Mouse (Mus musculus): Measurements from ENCODE around the gene Tbxas1.
A peak's percentile ranks its signal among the peaks of the same experiment; 100 is the strongest.

Gene Tbxas1

DNA sequence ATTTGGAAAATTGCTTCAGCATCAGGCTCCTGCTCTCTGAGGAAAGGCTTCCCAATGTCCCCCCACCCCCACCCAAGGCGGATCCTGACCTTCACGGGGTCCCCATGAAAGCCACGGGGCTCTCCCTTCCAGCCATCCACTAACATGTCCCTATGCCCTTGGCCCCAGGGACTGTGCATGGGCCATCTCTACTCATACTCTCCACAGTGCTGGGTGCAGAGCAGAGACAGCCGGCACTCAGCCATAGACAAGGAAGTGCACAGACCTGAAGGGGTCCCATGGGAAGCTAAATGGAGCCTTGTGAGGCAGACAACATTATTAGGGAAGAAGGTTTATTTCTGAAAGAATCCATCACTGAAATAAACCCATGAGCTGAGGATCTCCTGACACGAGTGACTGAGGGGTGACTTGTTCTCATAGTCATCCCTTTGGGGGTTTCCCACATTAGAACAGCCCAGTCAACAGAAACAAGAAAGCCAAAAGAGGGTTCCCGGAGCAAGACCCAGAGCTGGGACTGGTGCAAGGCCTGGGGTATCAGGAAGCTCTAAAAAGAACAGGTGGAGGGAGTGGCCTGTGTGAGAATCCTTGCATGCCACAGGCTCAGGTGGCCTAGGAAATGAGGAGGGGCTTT is 179.8 kb downstream of the Tbxas1 start:
- DNase-seq = no peak

DNA sequence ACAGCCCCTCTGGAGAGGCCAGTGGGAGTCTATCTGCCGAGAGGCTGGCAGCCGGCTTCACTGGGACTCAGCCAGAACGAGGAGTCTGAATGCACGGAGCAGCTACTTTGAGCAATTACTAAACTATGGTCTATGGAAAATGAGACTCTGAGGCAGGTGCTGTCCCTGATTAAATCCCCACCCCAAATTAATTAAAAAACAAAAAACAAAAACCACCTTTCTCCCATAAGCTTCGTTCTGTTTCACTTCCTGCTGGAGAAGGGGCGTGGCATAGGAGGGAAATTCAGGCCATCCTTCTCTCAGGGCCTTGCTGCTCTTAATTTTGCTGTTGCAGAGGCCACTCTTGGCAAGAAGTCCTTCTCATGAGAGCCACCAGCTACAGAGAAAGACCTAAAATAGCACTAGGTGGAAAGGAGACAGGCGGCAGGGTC is 180.6 kb downstream of the Tbxas1 start:
- DNase-seq = no peak

DNA sequence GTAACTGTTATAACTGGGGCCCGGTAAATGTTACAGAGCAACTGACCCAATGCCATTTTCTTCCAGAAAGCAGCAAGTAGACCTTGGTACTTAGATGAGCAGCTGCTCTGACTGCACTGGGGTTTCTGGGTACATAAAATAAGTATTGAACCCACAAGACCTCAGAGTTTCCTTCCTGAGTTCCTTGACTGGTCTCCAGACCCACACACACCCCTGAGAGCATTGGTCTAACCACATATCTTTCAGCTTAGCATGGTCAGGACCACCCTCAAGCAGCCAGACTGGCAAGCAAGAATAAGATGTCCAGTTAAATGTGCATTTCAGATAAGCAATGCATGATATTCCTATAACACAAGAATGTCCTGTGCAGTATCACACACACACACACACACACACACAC is 182.0 kb downstream of the Tbxas1 start:
- DNase-seq = no peak

DNA sequence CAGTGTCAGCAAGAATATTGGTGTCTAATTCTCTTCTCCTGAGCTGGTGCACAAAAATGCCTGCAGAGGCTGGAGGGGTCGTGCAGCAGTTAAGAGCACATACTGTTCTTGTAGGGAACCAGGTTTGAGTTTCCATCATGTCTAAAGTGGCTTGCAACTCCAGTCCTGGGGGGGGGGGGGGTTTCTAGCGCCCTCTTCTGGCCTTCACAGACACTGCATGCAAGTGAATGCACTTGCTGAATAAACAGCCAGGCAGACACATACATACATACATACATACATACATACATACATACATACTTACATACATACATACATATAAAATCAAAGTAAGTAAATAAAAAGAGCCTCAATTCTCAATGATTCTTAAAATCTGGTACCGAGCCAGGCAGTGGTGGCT is 183.2 kb downstream of the Tbxas1 start:
- no peak for DNase-seq

DNA sequence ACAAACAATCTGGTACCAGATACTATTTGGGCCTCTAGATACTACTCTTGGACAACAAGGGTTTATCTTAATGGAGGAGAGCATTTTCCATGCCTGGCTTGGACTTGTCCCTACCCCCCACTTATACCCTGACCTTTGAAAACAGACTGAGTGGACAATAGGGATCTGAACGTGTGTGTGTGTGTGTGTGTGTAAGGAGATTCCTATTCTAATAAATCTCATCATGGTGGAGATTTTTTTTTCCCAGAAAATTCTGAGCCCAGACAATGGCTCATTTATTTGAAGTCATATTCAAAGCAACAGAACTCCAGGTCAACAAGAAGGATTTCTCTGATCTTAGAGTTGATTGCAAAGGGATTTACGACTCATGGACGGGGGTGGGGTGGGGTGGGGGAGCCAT is 183.7 kb downstream of the Tbxas1 start:
- DNase-seq = no peak

DNA sequence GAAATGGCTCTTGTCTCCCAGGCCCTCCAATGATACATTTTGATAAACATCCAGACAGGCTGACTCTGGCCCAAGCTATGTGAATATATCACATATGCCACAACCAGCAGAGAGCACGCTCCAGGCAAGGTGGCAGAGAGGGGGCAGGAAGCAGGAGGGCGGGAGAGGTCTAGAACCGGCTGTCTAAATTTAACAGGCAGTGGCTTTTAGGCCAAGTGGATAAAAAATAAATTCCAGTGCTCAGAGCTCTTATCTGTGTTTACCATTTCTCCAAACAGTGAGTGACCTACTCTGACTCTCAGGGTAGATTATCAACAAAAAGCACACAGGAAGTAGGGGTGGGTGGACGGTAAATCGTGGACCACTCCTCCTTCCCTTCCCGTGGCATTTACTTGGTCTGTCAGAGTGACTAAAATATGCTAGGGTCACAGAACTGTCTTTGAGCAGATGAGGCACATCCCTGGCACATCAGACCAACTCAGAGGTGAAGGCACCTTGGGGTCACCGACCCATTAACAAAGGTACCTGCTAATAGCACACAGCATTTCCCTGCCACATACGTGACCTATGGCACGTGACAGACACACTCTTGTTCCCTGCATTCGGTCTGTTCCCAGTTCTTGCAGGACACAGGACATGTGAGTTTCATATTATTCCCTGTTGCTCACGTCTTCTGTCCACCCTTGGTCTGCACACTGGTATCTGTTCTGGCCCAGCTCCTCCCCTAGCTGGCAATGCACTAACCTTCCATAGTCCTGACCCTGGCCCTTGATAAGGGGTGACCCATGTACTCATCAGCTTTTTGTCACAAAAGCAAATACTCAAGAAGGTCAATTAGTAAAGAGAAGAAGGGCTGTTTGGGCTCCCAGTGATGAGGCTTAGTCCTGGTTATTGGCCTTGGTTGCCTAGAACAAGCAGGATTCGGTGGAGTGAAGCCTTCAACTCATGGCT is 184.6 kb downstream of the Tbxas1 start:
- DNase-seq = no peak

DNA sequence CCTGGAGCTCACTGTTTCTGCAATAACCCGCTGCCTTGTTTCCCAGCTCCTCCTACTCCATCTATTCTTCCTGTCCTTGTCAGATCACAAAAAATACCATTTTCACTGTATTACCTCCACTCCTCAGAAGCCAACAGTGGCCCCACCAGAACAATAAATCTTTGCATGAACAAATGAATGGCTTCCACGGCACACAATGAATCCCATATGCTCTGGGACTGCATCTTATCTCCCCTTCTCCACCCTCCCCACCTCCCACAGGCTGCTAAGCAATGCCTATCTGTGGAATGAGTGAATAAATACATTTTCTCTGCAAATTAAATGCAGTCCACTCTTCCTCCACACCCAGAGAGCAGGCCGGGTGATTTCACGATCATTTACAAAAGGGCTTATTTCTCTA is 186.0 kb downstream of the Tbxas1 start:
- peak; percentile 36 for DNase-seq

DNA sequence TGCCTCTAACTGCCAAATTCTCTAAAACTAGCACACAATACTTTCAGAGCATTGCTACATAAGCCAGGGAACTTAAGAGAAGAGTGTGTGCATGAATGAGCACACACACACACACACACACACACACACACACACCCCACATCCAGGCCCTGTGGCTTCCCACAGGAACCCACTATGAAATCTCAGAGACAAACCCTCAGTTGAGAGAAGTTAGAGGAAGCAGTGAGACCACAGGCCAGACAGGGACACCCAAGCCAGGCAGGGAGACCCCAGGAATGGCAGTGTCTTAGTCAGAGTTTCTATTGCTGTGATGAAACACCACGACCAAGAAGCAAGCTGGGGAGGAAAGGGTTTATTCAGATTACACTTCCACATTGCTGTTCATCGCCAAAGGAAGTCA is 188.3 kb downstream of the Tbxas1 start:
- no peak for DNase-seq

DNA sequence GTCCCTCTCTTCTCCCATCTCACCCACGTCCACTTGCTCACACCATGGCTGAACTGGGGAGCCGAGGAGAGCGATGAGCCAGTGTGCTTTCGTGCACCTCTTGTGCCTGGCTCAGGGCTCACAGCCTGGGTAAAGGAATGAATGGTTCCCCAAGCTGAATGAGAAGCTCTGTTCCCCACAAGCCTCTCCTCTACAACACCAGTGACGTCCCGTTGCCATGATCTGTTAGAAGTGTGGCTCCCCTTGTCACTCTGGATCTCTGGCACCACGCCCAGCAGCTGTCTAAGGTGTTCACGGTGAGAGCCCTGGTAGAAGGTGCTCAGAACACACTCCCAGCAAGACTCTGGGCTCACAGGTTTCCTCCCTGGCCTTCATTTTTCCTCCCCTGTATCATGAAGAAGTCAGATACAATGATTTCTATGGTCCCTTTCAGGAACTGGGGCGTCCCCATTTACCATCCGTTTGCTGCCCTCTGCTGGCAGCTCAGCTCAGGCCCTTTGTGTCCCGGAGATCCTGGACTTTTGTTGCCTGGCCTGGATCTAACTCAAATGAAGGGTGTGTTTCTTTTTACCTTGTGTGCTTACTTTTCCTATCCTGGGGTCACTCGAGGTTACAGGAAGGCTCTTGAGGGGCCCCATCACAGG is 191.9 kb downstream of the Tbxas1 start:
- peak; percentile 91 for DNase-seq

DNA sequence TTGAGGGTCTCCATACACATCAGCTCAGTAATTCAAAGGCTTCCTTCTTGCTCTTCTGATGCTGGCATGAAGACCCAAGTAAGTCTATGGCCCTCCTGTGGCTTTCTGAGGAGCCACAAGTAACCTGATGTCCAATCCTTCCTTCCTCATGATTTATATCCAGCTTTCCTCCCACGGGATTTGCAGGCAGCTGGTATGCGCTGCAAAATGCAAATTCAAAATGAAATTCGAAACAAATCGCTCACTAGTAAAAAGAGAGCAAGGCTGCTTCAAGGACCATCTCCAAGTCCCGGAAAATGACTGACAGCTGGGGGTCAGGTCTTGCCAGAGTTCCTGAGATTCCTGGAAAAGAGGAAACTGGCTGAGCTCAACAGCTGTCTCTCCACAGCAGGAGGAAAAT is 197.5 kb downstream of the Tbxas1 start:
- peak; percentile 42 for DNase-seq

DNA sequence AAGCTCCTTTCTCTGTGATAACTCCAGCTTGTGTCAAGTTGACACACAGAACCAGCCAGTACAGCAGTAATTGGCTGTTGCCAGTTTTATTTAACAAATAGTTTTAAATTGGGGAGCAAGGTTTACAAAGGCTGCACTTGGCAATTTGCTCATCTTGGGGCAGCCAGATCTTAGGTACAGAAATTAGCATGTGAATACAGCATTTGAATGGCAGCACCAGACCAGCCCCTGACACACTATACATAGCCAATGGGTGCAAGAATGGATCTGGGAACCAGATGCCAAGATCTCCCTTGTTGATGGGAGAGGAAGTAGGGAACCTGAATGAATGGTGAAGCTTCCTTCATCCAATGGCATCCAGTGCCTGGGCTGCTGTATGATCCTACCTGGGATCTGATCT is 199.0 kb downstream of the Tbxas1 start:
- DNase-seq = no peak

DNA sequence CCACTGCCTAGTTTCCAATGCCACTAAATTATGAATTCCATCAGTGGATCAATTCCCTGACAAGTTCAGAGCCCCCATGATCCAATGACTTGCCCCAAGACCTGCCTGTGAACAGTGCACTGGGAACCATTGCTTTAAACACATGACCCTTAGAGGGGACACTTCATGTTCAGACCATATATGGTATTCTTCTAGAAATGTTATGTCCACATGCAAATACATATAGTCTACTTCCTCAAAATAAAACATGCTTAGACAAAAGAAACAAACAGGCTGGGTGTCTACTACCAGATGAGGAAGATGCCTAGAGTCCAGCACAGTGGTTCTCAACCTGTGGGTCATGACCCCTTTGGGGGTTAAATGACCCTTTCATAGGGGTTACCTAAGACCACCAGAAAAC is 201.3 kb downstream of the Tbxas1 start:
- no peak for DNase-seq

DNA sequence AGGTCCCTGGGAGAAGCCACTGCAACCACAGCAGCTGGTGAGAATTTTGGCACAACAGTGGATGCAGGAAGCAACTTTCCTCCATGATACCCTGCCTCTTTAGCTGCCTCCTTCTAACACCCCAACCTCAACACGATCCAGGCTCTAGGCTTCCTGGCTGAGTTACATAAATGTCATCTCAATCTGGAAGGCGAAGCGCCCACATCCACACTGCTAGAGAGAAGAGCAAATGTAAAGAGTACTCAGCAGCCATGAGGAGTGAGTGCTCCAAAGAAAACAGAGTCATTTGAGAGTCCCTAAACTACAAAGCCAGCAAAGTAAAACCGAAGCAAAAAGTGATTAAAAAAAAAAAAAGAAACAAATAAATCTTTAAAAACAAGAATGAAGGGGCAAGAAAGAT is 229.4 kb downstream of the Tbxas1 start:
- no peak for DNase-seq

DNA sequence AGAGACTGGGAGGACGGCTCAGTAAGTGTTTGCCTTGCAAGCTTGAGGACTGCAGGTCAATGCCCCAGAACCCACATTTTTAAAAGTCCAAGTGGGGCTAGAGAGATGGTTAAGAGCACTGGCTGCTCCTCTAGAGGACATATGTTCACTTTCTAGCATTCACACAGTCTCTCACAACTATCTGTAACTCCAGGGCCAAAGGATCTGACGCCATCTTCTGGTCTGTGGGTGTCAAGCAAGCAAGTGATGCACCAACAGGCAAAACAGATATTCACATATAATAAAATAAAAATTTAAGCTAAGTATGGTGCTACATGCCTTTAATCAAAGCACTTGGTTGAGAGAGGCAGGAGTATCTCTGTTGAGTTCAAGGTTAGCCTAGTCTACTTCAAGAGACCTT is 231.6 kb downstream of the Tbxas1 start:
- no peak for DNase-seq

DNA sequence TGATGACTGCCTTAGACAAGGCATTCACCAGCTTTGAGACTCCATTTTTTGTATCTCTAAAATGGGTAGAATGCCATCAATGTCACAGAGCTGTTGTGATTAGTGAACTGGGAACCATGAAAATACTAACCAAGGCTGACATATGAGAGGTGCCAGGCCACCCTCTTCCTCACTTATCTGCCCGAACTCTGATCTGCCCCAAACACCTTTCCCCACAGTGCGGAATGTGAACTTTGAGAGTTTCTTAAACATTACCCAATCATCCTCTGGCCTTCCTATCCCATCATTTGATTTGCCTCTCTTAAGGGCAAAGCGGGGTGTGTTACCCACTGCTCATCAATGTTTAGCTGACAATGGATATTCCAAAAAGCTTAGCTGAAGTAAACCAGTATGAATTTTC is 237.5 kb downstream of the Tbxas1 start:
- no peak for DNase-seq

DNA sequence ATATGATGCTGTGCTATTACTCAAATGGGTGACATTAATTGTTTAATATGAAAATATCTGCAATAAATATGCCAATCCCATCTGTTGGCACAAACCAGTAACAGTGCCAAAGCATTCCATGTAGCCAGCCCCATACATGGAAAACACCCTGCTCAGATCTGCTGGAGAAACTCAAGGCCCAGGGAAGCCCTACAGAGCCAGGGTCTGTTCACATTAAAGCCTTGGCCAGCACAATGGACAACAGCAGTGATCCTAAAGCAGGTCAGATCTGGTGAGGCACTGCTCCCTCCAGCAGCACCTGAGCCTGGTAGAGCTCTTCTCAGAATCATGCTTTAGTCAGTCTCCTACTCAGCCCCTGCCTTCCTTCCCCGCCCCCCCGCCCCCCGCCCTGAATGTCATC is 237.9 kb downstream of the Tbxas1 start:
- DNase-seq = no peak

DNA sequence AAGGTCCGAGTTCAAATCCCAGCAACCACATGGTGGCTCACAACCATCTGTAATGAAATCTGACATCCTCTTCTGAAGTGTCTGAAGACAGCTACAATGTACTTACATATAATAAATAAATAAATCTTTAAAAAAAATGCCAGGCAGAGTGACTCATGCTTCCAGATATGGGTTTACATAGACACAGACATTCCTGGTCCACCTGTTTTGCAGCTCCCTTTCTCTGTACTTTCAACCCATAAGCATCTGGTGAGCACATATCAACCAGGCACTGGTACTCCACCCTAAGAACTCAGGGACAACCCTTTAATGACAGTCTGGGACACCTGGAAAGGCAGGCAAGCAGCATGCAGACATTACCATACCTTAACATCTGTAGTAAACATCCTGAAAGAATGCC is 240.2 kb downstream of the Tbxas1 start:
- DNase-seq = no peak

DNA sequence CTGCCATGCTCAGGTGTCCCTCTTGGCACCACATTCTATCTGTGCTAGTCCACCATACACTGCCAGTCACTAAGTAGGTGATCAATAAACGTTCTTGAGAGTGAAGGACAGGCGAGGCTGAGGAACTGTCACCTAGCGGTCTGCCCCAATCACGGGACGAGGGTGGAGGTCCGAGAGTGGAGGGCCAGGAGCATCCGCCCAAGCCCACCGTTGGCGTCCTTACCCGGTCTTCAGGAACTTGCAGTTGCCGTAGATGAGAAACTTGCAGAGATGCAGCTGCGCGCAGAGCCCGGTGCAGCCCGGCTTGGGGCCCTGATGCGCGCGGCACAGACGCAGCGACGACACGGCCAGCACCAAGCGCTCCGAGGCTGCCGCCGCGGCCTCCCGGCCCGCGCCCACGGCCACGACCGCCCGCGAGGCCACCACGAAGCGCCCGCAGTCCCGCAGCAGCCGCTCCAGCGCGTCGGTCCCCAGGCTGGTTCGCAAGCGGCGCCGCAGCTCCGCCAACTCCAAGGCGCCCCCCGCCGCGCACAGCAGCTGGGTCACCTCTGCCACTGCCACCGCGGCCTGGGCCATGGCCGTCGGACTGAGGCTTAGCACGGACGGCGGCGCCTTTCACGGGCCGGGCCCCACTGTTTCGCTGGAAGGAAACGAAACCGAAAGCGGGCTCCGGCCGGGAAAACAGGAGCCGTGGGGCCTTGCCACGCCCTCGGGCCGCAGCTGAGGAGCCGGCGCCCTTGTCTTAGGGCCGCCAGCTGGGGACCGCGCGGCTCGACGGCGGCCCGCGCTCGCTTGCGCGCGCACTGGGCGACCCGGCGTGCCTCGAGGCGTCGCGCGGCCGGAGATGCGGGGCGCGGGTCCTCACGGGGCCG is 242.6 kb downstream of the Tbxas1 start, which contains the start of gene Parp12:
Gene Parp12 (minus strand): TSS at position 766 of the 872 bp plus-strand sequence.
- DNase-seq = peak; percentile 81

DNA sequence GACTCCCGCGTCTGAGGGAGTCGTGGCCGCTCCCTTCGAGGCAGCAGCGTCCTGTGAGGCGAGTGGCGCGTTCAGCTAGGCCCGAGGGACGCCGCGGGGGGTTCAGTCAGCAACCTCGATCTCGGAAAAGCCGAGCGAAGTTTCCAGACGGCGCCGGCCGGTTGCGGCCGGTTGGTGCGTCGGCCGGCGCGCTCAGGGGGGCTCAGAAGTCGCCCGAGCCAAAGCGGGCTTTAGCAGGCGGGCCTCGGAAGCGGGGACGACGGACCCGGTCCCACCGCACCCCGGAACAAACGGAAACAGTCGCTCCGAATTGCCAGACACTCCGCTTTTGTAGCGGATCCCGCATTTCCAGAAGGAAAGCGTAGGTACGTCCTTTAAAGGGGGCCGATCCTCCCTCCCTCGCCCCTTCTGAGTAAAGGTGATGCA is 243.3 kb downstream of the Tbxas1 start:
- DNase-seq = no peak

DNA sequence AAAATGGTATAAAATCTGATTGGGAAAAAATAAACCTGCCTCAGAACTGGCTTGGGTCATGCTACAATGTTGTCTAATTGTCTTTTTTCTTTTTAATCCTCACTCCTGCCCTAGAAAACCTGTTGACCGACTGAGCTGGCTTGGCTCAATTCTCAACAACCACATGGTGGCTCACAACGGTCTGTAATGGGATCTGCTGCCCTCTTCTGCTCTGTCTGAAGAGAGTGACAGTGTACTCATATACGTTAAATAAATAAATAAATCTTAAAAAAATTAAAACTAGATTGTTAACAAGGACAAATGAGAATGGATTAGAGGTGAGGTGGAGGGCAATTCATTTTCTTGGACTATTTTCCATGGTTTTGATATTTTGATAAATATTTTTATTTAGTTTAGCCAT is 245.5 kb downstream of the Tbxas1 start:
- no peak for DNase-seq

DNA sequence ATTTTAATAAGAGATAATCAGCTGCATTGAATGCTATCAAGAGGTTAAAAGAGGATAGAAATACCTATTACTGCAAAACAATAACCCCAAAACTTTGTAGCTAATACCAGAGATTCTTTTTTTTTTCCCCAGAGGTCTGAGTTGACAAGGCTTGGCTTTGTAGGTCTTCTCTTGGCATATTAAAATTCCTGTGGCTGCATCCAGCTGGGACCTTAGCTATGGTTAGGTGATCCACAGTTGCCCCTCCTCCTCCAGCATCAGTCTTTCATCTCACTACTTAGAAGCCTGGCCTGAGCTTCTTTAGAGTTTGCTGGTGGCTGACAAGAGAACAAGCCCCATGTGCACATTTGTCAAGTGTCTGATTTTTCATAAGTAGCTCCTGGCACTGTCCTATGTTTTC is 249.5 kb downstream of the Tbxas1 start:
- DNase-seq = no peak

DNA sequence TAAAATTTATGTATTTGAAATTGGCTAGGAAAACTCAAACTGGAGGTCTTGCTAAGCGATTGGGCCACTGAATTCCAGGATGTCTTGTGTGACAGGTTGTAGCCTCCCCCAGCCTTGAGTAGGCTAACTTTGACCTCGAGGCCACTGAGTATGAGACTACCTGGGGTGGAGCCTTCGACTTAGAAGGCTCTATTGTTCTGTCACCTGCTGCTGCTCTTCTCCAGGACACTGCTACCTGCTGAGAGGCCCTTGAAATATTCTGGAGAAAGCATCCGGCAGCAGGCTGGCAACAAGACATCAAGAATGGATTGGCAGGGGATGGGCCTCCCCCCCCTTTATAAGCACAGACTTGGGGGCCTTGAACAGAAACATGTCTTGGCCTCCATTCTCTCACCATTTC is 256.3 kb downstream of the Tbxas1 start:
- no peak for DNase-seq

DNA sequence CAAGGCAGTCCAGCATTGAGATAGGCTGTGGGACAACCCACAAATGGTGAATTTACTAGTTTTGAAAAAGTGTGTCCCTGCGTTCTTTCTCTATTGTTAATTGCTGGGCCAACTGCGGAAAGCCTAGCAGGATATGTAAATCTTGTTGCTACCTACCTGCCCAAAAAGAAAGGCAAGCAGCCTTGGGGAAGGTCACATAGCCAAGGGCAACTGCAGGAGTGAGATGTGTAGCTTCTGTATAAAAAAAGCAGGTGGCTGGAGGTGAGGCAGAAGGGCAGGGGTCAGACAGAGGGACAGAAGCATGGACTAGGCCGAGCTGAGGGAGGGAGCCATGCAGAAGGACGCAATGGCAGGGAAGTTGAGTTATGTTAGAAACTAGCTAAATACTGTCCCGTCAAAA is 257.4 kb downstream of the Tbxas1 start:
- DNase-seq = no peak

Data from embryo, embryonic 11 days (tissue).